Mouse (Mus musculus): ENCODE measurements around the gene Serpinb7. TPM values are rescaled to one million over a fixed set of nuclear protein-coding genes. Genes with fewer than 3 reads are reported as not detected.
A peak's percentile ranks its signal among the peaks of the same experiment; 100 is the strongest.

Serpinb7 gene
- not detected in 2 replicates for polyA plus RNA-seq (2014; fragmentation: Nextera tagmentation; extraction: Ambion mirVana)

DNA sequence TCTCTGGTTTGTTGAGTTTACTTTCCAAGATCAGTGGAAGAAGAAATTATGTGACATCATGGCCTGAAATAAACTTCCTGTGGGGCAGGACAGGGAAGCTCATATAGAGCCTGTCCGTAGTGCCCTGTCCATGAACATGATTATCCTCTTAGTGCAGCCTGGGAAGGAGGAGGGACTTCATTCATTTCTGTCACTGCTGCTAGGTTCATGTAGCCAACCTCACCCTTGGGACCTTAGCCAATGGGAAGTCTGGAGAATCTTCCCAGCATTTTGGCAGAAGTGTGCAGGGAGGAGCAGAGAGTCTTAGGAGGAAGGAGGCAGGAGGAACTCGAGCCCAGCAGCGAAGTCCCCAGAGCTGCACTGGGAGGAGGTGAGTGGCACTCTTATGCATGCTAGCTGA, at the start of gene Serpinb7:
Gene Serpinb7 (plus strand): TSS at position 301 of the 400 bp plus-strand sequence.
- H3K36me3 ChIP-seq (ENCODE audit: control insufficient read depth, insufficient read depth, low read length), result no peaks in the 10 kb centered on the region
- ATAC-seq (replicated peaks; ENCODE audit: low FRiP score) (no peak), DNase-seq (ENCODE audit: low spot score) (no peak)
- no peaks in the 10 kb centered on the region for H3K27me3 ChIP-seq (ENCODE audit: control insufficient read depth, insufficient read depth, low read length)
- H3K9me3 ChIP-seq (ENCODE audit: control insufficient read depth, low read length), result no peaks in the 10 kb centered on the region
- 85% methylated on average over 3 of the region's 3 CpGs for WGBS
- H3K4me1 ChIP-seq (replicated peaks; ENCODE audit: control insufficient read depth, insufficient read depth, low read length), result no peaks in the 10 kb centered on the region
- no peak within 1 kb of the TSS for H3K4me3 ChIP-seq (ENCODE audit: low read depth, low read length)
- H3K4me2 ChIP-seq (ENCODE audit: low read depth, low read length, severe bottlenecking), result no peak within 1 kb of the TSS
- no peak within 1 kb of the TSS for H3K27ac ChIP-seq (ENCODE audit: low read depth, low read length)
- no peak within 1 kb of the TSS for H3K9ac ChIP-seq (ENCODE audit: low read length)

DNA sequence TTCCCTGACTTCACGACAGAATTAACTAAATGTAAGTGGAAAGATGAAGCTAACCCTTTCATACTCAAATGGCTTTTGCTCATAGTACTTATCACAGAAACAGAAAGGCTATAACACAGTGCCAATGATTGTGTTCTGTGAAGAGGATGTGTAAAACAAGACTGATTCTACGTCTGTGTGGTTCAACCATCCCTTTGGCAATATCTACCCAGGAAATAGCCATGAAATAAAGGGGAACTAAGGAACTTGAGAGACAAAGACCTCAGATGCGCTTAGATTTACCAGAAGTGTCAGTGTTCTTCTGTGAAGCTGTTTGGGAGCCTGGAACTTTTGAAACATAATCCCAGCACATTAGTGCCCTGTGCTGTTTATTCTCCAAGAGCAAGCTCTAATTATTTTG, 49.1 kb upstream of the Serpinb7 start:
- DNase-seq (ENCODE audit: low spot score) (no peak), ATAC-seq (replicated peaks; ENCODE audit: low FRiP score) (no peak)
- Histone ChIP-seq H3K4me3 (ENCODE audit: low read depth, low read length) (no peak overlapping the region), H3K27me3 (ENCODE audit: control insufficient read depth, insufficient read depth, low read length) (no peaks in the 10 kb centered on the region), H3K4me2 (ENCODE audit: low read depth, low read length, severe bottlenecking) (no peak overlapping the region), H3K9ac (ENCODE audit: low read length) (no peak overlapping the region), H3K9me3 (ENCODE audit: control insufficient read depth, low read length) (no peaks in the 10 kb centered on the region), H3K4me1 (replicated peaks; ENCODE audit: control insufficient read depth, insufficient read depth, low read length) (no peaks in the 10 kb centered on the region), H3K27ac (ENCODE audit: low read depth, low read length) (no peak overlapping the region), H3K36me3 (ENCODE audit: control insufficient read depth, insufficient read depth, low read length) (no peaks in the 10 kb centered on the region)
- WGBS, result 62% methylated on average over 3 of the region's 3 CpGs

DNA sequence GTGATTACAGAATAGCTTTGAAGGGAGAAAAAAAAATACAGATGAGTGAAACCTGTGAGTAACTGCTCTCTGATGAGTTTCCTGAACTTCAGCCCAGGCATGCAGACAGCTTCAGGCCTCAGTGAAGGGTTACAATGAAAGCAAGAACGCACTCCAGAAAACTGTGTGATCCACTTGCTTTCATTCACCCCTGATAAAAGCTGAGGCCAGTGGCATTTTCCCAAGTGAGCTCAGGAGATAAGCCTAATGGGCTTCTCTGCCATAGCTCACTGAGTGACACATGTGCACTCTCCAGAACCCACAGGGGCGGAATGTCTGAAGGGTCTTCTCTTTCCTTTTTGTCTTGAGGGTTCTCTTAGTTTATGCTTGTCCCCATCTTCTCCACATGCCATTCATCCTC, 48.3 kb upstream of the Serpinb7 start:
- Histone ChIP-seq H3K9me3 (ENCODE audit: control insufficient read depth, low read length) (no peaks in the 10 kb centered on the region), H3K4me2 (ENCODE audit: low read depth, low read length, severe bottlenecking) (no peak overlapping the region), H3K27ac (ENCODE audit: low read depth, low read length) (no peak overlapping the region), H3K36me3 (ENCODE audit: control insufficient read depth, insufficient read depth, low read length) (no peaks in the 10 kb centered on the region), H3K4me1 (replicated peaks; ENCODE audit: control insufficient read depth, insufficient read depth, low read length) (no peaks in the 10 kb centered on the region), H3K27me3 (ENCODE audit: control insufficient read depth, insufficient read depth, low read length) (no peaks in the 10 kb centered on the region), H3K9ac (ENCODE audit: low read length) (no peak overlapping the region), H3K4me3 (ENCODE audit: low read depth, low read length) (no peak overlapping the region)
- WGBS, result 86% methylated on average over 2 of the region's 2 CpGs
- DNase-seq (ENCODE audit: low spot score) (no peak), ATAC-seq (replicated peaks; ENCODE audit: low FRiP score) (no peak)

DNA sequence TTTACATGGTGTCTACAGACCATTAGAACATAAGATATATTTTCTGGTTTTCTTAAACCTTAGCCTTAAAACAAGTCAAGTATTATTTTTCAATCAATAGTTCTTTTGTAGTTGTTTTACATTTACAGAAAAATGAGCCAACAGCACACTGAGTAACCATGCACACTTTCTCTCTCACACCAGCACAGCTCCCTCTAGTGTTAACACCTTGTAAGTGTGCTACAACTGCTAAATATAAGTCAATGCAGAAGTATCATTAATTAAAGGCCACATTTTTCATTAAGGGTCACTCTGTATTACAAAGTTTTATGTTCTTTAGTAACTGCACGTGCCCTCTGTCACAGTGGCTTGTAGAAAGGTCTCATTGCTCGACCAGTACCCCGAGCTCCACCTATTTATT, 46.4 kb upstream of the Serpinb7 start:
- DNase-seq (ENCODE audit: low spot score) (no peak), ATAC-seq (replicated peaks; ENCODE audit: low FRiP score) (0 out of 2 replicates have a peak, but pooled peaks have one; percentile 33)
- Histone ChIP-seq H3K27ac (ENCODE audit: low read depth, low read length) (no peak overlapping the region), H3K27me3 (ENCODE audit: control insufficient read depth, insufficient read depth, low read length) (no peaks in the 10 kb centered on the region), H3K9ac (ENCODE audit: low read length) (no peak overlapping the region), H3K4me2 (ENCODE audit: low read depth, low read length, severe bottlenecking) (no peak overlapping the region), H3K4me1 (replicated peaks; ENCODE audit: control insufficient read depth, insufficient read depth, low read length) (no peaks in the 10 kb centered on the region), H3K36me3 (ENCODE audit: control insufficient read depth, insufficient read depth, low read length) (no peaks in the 10 kb centered on the region), H3K9me3 (ENCODE audit: control insufficient read depth, low read length) (no peaks in the 10 kb centered on the region), H3K4me3 (ENCODE audit: low read depth, low read length) (no peak overlapping the region)
- WGBS, result 41% methylated on average over 3 of the region's 3 CpGs

DNA sequence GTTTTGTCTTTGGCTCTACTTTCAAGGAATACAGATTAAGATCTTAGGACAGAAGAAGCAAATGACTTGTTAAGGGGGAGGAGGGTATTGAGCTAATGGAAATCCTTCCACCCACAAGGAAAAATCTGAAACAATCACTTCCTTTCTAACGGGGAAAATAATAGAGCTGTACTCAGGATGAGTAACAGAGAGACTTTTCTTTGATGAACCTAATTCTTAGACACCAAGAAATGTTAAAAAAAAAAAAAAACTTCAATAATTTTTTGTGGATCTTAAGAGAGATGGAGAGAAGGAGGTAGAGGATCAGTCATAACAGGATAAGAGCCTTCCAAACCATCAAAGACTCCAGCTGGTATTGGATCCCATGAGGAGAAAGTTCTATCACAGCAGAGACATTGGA, 38.6 kb upstream of the Serpinb7 start, which contains the start of gene Serpinb11:
Gene Serpinb11 (plus strand): TSS at position 301 of the 400 bp plus-strand sequence.
- Histone ChIP-seq H3K27me3 (ENCODE audit: control insufficient read depth, insufficient read depth, low read length) (no peaks in the 10 kb centered on the region), H3K27ac (ENCODE audit: low read depth, low read length) (no peak within 1 kb of the TSS)
- DNase-seq (ENCODE audit: low spot score), result no peak

DNA sequence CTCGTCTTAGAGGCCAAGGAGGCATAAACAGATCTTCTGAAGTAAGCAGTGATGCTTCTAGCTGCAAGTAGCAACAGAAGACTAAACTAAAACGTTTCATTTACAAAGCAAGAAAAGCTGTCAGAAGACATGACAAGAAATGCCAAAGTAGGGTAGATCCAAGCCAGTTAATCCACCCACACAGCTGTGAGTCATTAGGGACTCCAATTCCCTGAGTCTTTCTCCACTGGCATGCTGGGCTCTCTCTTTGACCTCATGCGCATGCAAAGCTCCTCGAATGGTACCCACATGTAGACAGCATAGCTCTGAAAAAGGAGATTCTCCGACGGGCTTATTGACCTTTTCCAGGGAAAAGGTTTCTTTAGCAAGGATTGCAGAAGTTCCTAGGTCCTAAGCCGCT, 33.5 kb upstream of the Serpinb7 start:
- Histone ChIP-seq H3K4me3 (ENCODE audit: low read depth, low read length) (no peak overlapping the region), H3K4me2 (ENCODE audit: low read depth, low read length, severe bottlenecking) (no peak overlapping the region), H3K36me3 (ENCODE audit: control insufficient read depth, insufficient read depth, low read length) (no peaks in the 10 kb centered on the region), H3K9me3 (ENCODE audit: control insufficient read depth, low read length) (no peaks in the 10 kb centered on the region), H3K27me3 (ENCODE audit: control insufficient read depth, insufficient read depth, low read length) (no peaks in the 10 kb centered on the region), H3K9ac (ENCODE audit: low read length) (no peak overlapping the region), H3K4me1 (replicated peaks; ENCODE audit: control insufficient read depth, insufficient read depth, low read length) (no peaks in the 10 kb centered on the region), H3K27ac (ENCODE audit: low read depth, low read length) (no peak overlapping the region)
- ATAC-seq (replicated peaks; ENCODE audit: low FRiP score), result no peak
- no peak for DNase-seq (ENCODE audit: low spot score)
- 62% methylated on average over 7 of the region's 7 CpGs for WGBS

More for the DNA sequence above, 38.6 kb upstream of the Serpinb7 start, which contains the start of gene Serpinb11:
- WGBS, result 32% methylated on average over 1 of the region's 1 CpGs
- H3K4me3 ChIP-seq (ENCODE audit: low read depth, low read length), result no peak within 1 kb of the TSS
- ATAC-seq (replicated peaks; ENCODE audit: low FRiP score), result no peak
- H3K36me3 ChIP-seq (ENCODE audit: control insufficient read depth, insufficient read depth, low read length), result no peaks in the 10 kb centered on the region
- no peak within 1 kb of the TSS for H3K4me2 ChIP-seq (ENCODE audit: low read depth, low read length, severe bottlenecking)
- H3K9me3 ChIP-seq (ENCODE audit: control insufficient read depth, low read length), result no peaks in the 10 kb centered on the region
- no peaks in the 10 kb centered on the region for H3K4me1 ChIP-seq (replicated peaks; ENCODE audit: control insufficient read depth, insufficient read depth, low read length)
- no peak within 1 kb of the TSS for H3K9ac ChIP-seq (ENCODE audit: low read length)

DNA sequence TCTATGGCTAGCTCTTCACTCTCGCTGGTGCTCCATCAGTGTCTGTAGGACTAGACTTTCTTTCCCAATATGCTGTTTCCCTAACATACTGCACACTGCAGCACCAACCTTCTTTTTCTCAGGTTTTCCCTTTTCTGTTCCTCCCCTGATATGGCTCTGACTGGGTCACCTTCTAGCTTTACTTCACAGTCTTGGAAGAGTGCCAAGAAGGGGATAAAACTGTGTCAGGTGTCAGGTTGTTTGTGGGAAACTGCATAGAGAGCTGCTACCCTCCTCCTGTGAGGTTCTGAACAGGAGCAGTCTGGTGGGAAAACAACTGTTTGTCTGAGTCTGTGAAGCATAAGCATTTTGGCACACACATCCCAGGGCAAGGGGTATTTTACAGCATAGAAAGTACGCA, 30.5 kb upstream of the Serpinb7 start:
- no peaks in the 10 kb centered on the region for H3K4me1 ChIP-seq (replicated peaks; ENCODE audit: control insufficient read depth, insufficient read depth, low read length)
- no peak overlapping the region for H3K9ac ChIP-seq (ENCODE audit: low read length)
- no peak for DNase-seq (ENCODE audit: low spot score)
- no peak overlapping the region for H3K4me2 ChIP-seq (ENCODE audit: low read depth, low read length, severe bottlenecking)
- H3K9me3 ChIP-seq (ENCODE audit: control insufficient read depth, low read length), result no peaks in the 10 kb centered on the region
- 83% methylated on average over 2 of the region's 2 CpGs for WGBS
- peak; percentile 23; the same call in 1 of the 2 replicates for ATAC-seq (replicated peaks; ENCODE audit: low FRiP score)
- no peak overlapping the region for H3K27ac ChIP-seq (ENCODE audit: low read depth, low read length)
- no peaks in the 10 kb centered on the region for H3K27me3 ChIP-seq (ENCODE audit: control insufficient read depth, insufficient read depth, low read length)
- H3K36me3 ChIP-seq (ENCODE audit: control insufficient read depth, insufficient read depth, low read length), result no peaks in the 10 kb centered on the region
- H3K4me3 ChIP-seq (ENCODE audit: low read depth, low read length), result no peak overlapping the region

DNA sequence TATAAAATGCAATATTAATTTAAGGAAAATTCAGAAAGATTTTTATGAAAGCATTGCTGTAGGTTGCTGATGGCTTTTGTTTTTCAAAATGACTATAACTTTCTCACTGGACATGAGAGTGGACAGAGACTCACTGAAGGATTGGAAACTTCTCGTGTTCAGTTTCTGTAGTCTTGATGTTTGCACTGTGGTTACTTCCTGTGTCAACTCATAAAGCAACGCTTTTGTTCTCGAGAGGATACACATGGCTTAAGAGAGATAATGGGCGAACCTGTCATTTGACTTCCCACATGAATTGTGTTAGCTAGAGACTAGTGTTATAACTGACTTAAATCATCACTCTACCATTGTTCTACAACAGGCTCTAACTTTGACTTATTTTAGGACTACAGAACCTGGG, 22.5 kb upstream of the Serpinb7 start:
- Histone ChIP-seq H3K4me3 (ENCODE audit: low read depth, low read length) (no peak overlapping the region), H3K27me3 (ENCODE audit: control insufficient read depth, insufficient read depth, low read length) (no peaks in the 10 kb centered on the region), H3K9ac (ENCODE audit: low read length) (no peak overlapping the region), H3K27ac (ENCODE audit: low read depth, low read length) (no peak overlapping the region), H3K4me1 (replicated peaks; ENCODE audit: control insufficient read depth, insufficient read depth, low read length) (no peaks in the 10 kb centered on the region), H3K36me3 (ENCODE audit: control insufficient read depth, insufficient read depth, low read length) (no peaks in the 10 kb centered on the region), H3K4me2 (ENCODE audit: low read depth, low read length, severe bottlenecking) (no peak overlapping the region), H3K9me3 (ENCODE audit: control insufficient read depth, low read length) (no peaks in the 10 kb centered on the region)
- WGBS, result 88% methylated on average over 4 of the region's 4 CpGs
- DNase-seq (ENCODE audit: low spot score), result no peak
- ATAC-seq (replicated peaks; ENCODE audit: low FRiP score), result no peak

DNA sequence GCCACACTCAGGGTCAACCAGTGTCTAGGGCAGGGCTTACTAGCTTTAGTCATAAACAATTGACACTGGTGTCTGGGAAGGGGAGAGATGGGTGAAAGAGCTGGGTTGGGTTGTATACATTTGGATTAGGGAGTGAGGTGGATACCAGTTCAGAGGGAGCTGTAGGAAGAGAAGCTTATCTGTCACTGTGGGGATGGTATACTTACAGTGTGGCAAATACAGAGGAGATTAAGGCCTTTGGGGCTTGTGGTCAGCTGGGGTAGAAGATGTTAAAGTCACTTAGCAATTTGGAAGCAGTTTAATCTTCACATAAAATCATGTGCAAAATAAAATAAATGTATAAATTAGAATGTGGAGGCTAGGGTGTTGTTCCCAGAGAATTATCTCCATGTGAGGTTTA, 21.1 kb upstream of the Serpinb7 start:
- Histone ChIP-seq H3K27ac (ENCODE audit: low read depth, low read length) (no peak overlapping the region), H3K27me3 (ENCODE audit: control insufficient read depth, insufficient read depth, low read length) (no peaks in the 10 kb centered on the region), H3K4me2 (ENCODE audit: low read depth, low read length, severe bottlenecking) (no peak overlapping the region), H3K4me3 (ENCODE audit: low read depth, low read length) (no peak overlapping the region), H3K9ac (ENCODE audit: low read length) (no peak overlapping the region), H3K4me1 (replicated peaks; ENCODE audit: control insufficient read depth, insufficient read depth, low read length) (no peaks in the 10 kb centered on the region), H3K9me3 (ENCODE audit: control insufficient read depth, low read length) (no peaks in the 10 kb centered on the region), H3K36me3 (ENCODE audit: control insufficient read depth, insufficient read depth, low read length) (no peaks in the 10 kb centered on the region)
- DNase-seq (ENCODE audit: low spot score) (no peak), ATAC-seq (replicated peaks; ENCODE audit: low FRiP score) (no peak)
